Mouse (Mus musculus) heart, adult 18-20 months (tissue): ENCODE results near the gene Usp15. TPM values are rescaled to one million over a fixed set of nuclear protein-coding genes. Genes with fewer than 3 reads are reported as not detected.
A peak's percentile ranks its signal among the peaks of the same experiment; 100 is the strongest.
"Not testable (repeated sequence)": the region's sequence is repeated elsewhere in the genome, so short reads cannot be mapped to it uniquely, and the experiment has no call there.

Experiments
- DNase-seq, 2 experiments: peaks; one replicate each; pipeline ENCODE4 v3.0.0; 2021 to 2022; ENCODE audit warnings: mixed read lengths in 1 of 2
- long read RNA-seq, 2 experiments: library from polyadenylated mRNA; stranded (forward); transcript quantifications; one replicate each; pipeline ENCODE4 v2.0.0; 2021
- total RNA-seq, 2 experiments: library from RNA; stranded (reverse); gene quantifications; 2 replicates each; pipeline ENCODE4 v1.2.3; 2021

Gene Usp15
- 10 to 100 TPM; 89.5 to 93.9 TPM for total RNA-seq
- long read RNA-seq, experiment 1, full-length matches to known transcripts, result 29 of 40 reads
- long read RNA-seq, experiment 1, partial matches to known transcripts, result 3 of 40 reads
- long read RNA-seq, experiment 1, other reads (novel, unspliced or antisense), result 8 of 40 reads
- long read RNA-seq, experiment 2, full-length matches to known transcripts, result 25 of 28 reads
- long read RNA-seq, experiment 2, partial matches to known transcripts, result 2 of 28 reads
- long read RNA-seq, experiment 2, other reads (novel, unspliced or antisense), result 1 of 28 reads

DNA sequence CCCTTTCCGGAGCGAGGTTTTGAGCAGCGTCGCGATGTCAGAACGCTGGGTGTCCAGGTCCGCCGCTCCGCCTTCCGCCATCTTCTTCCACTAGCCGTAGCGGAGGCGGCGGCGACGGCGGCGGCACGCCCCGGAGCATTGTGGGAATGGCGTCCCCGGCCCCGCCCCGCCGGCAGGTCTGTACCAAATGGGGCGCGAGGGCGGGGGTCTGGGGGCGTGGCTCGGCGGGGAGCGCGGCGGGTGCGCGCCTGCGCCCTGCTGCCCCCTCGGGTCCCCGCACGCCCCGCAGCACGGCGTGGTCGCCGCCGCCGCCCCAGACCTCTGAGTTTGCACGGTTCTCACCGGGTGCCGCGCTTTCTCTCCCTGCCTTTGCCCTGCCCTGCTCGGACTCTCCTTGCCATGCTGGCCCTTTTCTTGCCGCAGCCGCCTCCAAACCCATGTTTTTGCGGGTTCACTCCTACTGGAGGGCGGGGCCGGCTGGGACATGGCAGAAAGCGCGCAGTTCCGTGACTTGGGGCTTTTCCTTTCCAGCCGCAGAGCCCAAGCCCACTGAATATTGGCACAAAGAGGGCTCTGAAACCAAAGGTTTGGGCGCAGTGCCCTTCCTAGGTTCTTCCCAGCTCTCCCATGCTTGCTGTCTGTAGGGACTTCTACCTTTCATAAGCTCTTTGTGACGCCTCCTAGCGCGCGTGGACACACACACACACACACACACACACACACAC is at the start of gene Usp15:
TSS of gene Usp15 (minus strand) at position 161 of the 725 bp plus-strand sequence.
- peak; percentile 94 for DNase-seq

DNA sequence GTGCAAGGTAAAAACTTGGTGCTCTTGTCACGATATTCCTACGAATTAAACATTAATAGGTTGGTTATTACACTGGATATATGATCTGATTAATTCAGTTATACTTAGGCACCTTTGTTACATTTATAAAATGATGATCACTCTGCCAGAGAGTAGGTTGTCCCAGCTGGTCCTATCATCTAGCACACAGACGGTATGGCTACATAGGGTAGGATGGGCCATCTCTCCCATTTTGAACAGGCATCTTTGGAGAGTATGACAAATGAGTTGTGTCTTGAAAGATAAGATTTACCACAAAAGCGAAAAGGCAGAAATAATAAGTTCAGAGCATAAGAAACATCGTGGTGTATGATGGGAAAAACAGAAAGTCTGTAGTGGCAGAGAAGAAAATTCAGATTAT is 32.6 kb upstream of the Usp15 start:
- DNase-seq, result no peak

DNA sequence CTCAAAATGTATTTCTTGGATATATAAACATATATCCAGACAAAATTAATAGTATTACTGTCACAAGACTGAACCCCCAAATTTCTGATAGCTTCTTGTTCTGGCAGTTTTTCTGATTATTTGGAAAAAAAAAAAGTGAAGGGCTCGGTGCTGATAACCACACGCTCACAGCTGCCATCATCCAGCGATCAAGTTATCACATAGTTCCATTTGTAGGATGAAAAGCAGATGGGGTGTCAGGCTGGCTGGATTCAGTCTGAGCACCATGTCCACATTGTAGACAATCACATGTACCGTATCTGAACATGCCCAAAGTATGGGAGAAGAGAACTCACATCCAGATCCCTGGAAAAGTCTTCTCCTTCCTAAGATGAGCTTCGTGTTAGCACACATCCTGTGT is 26.0 kb upstream of the Usp15 start:
- no peak for DNase-seq

DNA sequence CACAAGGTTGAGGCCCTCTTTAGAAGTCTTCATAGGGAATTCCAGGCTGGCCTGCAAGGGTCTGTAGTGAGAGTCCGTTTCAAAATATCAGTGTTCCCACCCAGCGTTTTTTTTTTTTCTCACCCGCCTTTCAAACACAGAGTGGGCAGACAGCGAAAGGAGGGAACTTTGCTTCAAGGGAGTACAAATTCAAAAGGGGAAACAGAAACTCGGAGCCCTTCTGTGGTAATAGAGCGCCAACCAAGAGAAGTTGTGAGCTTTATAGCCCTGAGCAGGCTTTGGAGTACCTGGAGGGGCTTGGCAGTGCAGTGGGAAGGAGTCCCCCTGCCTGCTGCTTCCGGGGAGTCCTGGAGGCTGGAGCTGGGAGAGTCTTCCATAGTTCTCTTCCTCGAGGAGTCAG is 12.7 kb upstream of the Usp15 start:
- no peak for DNase-seq

DNA sequence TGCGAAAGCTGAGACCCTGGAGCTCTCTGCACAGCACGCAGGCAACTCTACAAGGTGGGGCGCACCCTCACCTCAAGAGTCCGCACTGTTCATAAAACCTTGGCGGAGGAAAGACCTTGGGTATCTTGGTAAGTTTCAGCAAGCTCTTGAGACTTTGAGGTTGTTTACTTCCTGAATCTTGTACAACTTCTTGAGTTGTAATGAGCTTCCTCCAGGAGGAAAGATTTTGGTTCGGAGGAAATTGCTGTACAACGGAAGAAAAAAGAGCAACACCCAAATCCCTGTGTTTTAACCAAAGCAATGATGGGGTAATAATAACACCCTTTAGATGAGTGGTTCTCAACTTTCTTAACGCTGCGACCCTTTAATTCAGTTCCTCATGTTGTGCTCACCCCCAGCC is 11.5 kb upstream of the Usp15 start:
- no peak for DNase-seq

DNA sequence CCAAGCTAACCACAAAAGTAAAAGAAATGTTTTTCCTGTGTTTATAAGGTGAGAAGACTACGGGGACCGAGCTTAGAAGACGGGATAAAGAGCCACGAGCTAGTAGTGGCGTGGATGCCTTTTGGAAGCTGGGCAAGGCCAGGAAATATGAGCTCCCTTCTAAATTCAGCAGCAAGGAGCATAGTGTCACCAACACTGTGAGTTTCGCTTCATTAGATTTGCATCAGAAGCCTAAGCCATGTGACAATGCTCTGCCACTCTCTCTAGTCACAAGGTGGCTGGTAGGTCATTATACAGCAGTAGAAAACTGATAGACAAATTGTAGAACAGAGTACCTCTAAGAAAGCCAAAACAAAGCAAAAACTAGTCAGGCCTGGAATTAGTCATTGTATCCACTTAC is 9.3 kb upstream of the Usp15 start:
- DNase-seq, result no peak

DNA sequence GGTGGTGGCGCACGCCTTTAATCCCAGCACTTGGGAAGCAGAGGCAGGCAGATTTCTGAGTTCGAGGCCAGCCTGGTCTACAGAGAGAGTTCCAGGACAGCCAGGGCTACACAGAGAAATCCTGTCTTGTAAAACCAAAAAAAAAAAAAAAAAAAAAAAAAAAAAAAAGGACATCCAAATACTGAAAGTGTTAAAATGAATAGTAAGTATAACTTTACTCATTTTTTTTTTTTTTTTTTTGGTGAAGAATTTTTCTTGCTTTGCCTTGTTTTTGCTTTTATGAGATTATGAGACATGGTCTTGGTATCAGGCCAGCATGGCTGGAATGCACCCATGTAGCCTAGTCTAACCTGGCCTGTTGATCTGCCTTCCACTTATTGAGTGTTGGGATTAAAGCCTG is 8.6 kb upstream of the Usp15 start:
- DNase-seq, result not testable (repeated sequence)

DNA sequence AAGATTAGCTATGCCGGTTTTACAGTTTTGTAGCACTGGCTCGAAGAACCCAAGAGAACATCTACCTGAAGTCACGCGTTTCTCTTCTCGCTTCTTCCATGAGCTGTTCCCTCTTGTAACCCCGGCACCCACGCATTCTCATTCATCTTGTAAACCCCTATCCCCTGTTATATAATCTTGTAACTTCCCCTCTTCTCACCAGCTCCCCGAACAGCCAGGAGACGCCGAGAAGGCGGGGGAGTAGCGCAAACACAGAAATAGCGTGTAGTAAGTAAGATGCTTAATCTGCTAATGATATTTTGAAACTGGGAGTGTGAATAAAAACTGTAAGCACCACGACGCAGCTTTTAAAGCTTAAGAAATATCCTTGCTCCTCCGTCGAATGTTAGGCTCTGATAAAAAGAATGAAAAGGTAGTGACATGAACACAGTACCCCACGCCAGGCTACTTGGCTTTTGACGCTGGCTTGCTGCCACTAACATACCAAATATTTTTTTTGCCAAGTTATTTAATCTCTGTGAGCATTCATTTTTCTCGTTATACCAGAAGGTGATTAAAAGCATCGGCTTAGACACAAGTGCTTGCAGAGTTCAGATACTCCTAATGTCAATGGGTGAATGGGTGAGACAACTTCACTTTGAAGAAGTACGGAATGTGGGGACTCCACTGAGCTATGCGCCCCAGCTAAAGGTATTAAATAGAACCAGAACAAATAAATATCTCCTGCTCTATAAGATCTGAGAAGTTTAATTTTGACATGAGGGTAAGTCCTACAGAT is 5.4 kb upstream of the Usp15 start:
- DNase-seq, result no peak

DNA sequence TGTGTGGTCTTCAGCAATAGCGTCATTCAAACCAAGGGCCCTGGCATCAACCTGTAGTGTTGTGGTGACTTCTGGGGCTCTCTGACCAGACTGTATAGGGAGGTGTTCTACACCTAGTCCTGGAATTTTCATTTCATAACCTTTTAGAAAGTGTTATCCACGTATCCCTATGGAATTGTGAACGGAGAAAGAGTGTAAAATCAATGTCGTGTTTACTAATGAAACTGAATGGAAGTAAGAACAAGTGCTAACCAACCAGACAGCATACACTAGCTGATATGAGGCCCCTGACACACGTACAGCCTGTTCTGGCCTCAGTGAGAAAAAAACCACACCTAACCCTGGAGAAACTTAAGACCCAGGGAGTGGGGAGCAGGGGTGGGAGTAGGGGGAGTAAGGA is 4.6 kb upstream of the Usp15 start:
- no peak for DNase-seq

DNA sequence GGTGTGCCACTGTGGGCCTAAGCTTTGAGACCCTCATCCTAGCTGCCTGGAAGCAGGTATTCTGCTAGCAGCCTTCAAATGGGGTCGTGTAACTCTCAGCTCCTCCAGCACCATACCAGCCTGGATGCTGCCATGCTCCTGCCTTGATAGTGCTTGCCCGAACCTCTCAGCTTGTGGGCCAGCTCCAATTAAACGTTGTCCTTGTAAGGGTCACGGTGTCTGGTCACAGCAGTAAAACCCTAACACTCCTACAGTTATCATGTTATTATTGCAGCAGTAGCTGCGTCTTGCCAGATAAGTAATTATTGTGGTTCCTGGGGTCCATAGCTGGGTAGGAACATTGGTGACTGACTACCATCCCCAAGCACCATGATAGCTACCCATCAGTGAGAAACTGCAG is 4.2 kb upstream of the Usp15 start:
- no peak for DNase-seq

DNA sequence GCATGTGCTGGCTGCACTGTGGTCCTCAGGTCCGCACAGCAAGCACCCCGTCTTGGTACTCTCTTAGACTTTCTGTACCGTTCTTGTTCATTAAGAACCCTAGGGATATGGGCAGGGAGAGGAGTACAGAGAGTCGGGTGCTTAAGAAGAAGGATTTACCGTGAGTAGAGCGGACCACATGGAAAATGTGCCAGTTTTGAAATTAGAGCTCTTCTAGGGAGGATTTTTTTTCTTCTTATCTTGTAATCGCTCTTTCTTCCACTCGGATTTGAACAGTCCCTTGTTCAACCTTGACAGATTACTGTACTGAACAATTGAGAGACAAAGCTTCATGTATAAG is 3.5 kb upstream of the Usp15 start:
- no peak for DNase-seq

DNA sequence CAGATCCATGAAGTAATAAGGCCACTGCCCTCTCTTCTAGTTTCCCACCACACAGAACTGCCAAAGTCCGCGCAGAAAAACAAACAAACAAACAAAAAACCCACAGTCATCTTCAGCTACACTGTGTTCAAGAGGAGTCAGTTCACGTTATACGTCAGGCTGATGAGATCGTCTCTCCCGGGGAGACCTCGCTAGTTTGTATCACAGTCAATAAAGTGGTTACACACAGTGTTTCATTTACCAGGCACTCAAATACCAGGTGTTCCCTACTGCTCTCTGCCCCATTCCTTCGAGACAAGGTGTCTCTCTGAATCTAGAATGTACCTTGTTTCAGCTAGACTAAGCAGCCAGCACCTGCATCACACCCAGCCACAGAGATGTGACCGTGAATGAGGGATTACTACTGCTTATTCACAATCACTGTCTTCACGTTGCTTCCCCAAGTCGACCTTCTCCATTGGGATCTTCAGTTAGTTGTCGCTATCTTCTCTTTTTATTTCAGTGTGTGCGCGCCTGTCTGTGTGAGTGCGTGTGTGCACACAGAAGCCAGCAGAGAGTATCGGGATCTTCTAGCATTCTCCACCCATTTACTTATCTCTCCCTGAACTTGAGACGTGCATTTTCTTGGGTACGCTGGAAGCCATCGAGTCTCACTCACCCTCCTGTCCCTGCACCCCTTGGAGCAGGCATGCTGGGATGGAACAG is 3.0 kb upstream of the Usp15 start:
- DNase-seq, result no peak

DNA sequence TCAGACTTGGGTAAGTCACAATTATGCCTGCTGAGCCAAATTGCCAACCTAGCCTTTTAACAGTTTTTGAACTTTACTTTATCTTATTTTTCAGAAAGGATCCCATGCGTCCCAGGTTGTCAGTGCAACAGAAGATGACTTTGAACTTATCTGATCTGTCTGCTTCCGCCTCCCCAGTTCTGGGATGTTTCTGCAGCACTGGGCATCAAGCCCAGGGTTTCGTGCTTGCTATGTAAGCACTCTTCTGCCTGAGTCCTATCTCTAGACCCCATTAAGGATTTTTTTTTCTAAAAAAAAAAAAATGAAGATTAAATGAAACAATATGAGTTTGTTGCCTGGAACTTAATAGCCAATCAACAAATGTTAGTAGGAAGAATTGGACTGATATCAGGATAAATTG is 2.3 kb upstream of the Usp15 start:
- no peak for DNase-seq

DNA sequence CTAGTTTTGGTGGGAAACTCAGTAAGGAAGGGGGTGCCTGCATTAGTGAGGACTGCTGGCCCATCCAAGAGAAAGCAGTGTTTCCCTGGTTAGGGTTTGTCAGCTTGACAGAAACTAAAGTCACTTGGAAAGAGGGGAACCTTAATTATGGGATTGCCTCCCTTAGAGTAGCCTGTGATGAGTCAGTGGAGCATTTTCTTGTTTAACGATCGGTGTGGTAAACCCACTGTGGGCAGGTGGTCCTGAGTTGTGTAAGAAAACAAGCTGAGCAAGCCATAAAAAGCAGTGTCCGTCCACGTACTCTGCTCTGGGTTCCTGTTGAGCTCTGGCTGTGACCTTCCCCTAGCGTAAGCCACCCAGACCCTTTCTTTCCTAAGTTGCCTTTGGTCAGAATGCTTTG is 1.4 kb upstream of the Usp15 start:
- DNase-seq, result no peak

DNA sequence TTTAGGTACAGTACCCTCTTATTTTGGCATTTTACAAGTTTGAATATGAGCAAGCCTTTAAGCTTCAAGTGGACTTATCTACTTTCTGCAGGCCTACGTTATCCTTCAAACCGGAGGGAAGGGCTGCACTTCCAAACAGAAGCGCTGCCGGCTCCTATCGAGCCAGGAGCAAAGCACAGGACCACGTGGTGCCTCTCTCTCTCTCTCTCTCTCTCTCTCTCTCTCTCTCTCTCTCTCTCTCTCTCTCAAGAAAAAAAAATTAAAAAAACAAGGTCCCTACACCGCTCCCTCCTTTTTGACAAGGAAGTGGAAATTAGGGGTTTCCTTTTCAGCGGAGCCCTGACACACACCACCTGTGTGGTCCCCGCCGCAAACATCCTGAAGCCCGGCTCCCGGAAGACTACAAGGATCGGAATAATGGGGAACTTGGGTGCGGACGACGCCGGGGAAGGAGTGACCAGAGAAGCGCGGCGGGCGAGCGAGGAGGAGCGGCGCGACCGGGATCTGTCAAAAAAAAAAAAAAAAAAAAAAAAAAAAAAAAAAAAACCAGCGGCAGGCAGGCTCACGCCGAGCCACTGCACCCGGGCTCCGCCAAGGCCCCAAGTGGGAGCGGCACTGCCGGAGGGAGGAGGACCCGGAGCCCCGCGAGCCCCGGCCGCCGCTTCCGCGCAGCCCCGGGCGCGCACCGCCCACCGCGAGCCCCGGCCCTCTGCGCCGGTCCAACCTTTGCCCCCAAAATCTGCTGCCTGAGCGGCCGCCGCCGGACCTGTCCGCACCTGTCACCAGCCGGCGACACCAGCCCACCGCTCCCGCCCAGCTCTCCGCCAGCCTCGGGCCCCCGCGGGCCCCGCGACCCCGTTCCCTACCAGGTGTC is 597 bp downstream of the Usp15 start:
- peak; percentile 58 to 73 for DNase-seq

DNA sequence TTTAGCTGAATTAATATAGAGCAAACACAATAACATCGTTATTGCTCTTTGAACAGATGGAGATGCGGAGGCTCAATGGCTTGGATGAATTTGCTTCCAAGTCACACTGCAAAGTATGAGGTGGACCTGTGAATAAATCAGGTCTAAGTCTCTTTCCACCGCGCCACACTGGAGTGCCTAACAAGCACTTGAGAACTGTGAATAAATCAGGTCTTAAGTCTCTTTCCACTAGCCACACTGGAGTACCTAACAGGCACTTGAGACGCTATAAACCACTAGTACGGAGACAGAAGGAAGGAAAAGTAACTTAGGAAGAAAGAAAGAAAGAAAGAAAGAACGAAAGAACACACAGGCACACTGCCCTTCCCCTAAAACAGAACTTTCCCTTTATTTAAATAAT is 1.3 kb downstream of the Usp15 start:
- DNase-seq, result no peak

DNA sequence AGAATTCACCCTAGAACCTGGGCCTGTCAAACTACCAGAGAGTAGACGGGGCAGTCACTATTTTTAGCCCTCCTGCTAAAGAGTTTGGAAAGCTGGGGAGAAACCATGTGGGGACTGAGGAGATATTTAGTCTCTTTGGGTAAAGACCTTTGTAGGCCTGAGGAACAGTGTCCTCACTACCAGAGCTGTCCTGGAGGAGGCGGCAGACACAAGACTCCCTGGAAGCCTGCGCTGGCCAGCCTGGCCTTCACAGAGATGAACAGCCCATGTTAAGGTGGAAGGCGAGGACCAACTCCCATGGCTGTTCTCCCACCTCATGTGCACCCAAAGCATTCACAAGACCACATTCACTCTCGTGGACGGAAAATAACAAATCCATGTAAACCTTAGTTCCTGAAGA is 5.8 kb downstream of the Usp15 start:
- peak in 1 of 2 experiments; percentile 30 for DNase-seq

DNA sequence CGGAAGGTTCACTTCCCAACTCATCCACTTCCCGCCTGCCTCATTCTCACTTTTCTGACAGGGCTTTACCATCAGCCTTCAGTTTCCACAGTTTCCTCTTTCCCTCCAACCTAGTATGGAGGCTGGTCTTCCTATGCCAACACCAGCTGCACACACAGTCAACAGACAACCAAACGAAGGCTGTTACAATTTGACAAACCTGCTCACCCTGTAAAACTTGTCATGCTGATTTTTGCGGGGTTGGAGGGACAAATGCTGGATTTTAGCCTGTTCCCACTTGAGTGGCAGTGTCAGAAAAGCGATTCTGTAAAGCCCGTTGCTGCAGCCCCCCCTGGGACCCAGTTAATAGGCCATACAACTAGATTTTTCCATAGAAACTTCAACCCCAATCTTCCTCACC is 9.5 kb downstream of the Usp15 start:
- no peak for DNase-seq

DNA sequence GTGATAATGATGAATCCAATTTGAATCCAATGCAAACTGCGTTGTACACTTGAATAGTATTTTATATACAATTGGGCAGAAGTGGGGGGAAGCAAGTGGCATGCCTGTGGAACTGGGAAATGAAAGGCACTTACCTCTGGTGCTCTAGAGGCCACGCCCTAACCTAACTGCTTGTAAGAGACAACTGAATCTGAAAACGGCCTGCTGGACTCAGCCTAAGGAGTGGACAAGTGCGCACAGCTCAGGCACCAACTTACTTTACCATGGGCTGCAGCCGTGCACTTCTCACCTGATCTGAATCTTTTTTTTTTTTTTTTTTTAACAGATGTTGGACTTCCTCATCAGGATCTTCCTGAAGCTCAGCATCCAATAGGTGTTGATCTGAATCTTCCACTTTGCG is 10.9 kb downstream of the Usp15 start:
- no peak for DNase-seq

DNA sequence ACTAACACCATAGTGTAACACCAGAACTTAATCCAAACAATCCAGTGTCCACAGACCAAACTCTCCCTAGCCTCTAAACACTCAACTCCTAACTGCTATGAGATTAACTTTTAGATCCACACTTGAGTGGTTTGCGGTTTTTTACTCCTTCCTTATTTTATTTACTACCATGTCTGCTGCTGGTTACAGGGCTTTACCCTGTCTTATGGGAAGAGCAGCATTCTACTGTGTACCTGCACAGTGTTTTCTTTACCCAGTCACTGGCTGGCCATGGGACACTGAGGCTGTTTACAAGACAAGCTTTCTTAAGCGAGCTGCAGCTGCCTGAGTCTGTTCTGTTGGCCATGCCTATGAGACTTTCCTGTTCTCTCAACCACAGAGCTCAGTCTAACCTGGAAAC is 13.1 kb downstream of the Usp15 start:
- no peak for DNase-seq

DNA sequence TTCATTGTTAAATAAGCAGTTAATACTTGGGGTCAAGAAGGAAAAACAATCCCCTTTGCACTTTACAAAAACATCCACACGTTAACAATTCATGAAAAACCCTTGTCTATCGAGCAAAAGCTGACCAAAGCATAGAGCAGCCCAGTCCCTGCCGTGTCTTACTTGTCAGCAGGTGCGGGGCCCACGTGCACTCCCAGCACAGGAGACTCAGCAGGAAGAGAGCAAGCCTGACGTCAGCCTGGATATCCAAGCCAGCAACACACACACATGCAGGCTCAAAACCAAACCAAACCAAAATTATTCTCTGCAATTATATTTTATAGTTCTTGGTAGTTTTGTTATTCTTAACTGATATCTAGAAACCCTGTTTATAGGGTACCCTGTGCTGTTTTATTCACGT is 13.6 kb downstream of the Usp15 start:
- peak; percentile 22 to 33 for DNase-seq

DNA sequence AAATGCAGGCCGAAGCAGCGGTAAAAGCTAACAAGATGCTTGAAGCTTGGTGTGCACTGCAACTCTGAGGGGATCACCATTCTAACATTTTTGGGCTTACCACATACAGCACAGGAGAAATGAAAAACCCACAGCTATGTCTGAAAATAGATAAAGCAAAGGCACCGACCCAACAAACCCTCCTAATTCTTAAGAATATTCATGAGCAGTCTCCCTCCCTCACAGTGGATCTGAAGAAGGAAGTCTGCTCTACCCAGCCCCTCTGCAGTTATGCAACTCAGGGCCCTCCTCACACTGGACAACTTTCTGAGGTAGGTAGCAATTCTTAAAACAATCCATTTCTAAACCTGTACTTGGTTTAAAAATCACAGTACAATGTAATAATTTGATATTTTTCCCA is 14.4 kb downstream of the Usp15 start:
- no peak for DNase-seq
